Mouse (Mus musculus) frontal cortex, postnatal 25 days (tissue): ENCODE measurements around the gene Gldc.

Experiments
- DNase-seq, 2 experiments: peaks; one replicate each; pipeline ENCODE4 v3.0.0; 2022; ENCODE audit warnings: low spot score in 2 of 2

Gene Gldc

DNA sequence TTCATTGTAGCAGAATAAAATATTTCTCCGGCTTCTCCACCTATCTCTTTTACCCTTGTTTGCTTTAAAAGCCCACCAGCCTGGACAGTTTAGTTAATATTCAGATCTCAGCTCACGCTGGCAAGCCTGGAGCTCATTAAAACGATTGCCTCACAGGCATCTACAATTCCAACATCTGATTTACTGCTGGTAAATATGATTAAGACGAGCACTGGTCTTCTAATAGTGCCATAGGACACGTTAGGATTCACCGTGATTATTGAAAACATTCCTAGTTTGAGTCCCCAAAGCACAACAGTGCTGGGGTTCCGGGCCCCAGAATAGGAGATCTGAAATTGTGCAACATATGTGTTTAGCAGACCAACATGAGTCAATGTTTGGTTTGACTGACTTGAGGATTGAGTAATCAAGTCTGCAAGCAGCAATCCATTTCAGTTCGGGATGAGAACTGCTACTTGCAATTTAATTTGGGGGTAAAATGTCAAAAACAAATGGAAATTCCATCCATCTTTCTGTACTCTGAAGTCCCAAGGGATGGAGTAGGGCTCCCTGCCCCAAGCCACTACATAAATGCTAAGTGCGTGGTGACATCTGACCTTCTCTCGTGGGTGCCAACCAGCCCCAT lies 67.9 kb downstream of the Gldc start:
- no peak for DNase-seq

DNA sequence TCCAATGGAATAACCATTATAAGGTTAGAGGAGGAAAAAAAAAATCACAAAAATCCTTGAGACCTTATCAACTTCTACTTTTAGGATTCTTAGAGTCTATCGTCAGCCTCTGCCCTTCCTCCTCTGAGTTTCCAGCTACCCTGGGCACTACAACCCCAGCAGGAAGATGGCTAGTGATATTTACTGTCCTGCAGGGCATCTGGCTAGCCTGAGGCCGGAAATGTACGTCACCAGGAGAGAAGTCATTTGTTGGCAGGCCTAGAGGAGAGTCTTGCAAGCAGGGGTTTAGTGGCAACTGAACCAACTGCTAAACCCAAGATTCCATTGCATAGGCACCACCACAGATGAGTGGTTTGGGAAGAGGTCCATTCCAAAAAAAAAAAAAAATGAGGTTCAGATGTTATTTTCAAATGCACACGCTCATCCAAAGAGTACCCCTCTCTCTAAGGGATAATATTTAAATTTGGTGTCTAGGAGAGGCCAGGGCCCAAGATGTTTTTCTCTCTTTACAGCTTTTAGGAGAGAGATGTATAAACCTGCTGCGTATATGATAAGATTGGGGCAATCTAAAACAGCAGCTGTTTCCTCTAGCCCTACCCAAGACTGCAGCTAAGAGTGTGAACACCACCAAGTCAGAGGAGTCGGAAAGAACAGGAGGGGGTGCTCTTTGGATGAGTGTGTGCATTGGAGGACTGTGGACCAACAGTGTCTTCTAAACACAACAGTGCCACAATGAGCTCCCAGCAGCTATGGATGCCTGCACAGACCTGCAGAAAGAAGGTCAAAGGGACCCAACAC lies 70.0 kb downstream of the Gldc start:
- no peak for DNase-seq

- no peak for DNase-seq
Observed at GRCm38 (mm10) chr19:30102620-30103019, 72.6 kb downstream of the Gldc start.

- DNase-seq = no peak
Observed at GRCm38 (mm10) chr19:30100571-30100970, 74.7 kb downstream of the Gldc start.

DNA sequence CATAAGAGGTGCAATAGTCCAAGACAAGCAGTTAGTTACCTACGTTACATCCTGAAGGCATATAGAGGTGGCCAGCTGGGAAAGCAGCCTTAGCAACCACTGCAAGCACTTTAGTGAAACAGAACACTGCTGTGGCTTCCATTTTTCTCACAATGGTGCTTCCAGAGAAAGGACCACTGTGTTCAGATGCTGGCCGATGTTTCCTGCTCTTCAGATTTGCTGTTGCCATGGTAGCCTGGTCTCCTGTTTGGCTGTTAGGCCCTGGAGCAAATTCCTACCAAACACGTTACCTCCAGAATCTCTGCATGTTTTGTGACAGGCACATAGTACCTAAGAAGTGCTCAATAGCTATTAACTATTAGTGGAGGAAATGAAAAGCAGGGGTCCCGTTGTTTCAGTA lies 78.2 kb downstream of the Gldc start:
- no peak for DNase-seq

DNA sequence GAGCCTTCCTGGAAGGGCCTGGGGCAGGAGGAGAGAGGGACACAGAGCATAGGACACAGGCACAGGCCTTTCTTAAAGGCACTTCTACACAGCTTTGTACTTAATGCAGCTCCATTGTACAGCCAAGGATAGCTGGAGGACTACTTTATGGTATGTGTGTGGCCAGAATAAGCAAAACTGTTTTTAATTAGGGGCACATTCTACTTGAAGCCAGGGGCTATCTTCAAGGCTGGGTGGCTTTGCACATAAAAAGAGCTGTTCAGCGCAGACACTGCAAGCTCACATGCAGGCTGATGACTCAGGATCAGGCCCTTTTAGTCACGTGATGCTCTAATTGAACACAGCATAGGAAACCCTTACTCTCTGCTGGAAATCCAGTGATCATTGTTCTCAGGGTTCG lies 79.0 kb downstream of the Gldc start:
- DNase-seq = no peak

DNA sequence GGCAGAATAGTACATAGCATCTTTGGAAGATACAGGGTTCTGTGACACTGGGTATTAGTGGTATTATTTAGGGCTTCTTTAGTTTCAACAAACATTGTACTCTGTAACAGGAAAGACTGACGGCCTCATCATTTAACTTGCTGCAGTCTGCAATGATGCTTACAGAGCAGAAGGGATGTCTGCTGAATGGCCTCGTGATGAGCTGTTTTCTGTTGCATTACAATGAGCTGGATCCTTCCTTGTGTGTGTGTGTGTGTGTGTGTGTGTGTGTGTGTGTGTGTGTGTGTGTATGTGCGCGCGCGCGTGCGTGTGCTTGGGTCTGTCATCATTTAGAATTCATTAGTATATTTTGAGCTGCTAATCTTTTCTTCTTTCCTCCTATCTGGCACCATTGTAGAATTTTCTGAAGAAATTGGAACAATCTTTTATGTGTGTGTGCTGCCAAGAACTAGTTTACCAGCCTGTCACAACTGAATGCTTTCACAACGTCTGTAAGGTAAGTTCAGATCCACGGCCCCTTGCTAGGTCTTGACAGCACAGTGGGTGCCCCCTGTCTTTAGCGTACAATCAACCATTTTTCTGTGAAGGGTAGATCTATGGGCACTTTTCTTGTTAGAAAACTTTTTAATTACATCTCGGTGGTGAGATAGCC lies 83.5 kb downstream of the Gldc start:
- DNase-seq = no peak

- no peak for DNase-seq
Observed at GRCm38 (mm10) chr19:30090163-30090562, 85.1 kb downstream of the Gldc start.

GRCm38 (mm10) chr19:30065797-30066196 lies 109.4 kb downstream of the Gldc start:
- no peak for DNase-seq

DNA sequence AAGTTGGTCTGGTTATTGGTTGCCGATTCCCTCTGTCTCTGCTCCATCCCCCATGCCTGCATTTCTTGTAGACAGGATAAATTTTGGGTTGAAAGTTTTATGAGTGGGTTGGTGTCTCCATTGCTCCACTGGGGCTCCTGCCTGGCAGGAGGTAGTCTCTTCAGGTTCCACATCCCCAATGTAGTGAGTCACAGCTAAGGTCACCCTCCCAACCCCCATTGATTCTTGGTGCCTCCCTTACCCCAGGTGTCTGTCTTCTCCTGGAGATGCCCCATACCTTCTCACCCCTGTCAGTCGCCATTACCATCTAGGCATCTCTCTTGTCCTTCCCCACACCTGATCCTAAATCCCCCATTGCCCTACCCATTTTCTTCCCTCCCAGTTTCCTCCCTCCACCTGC lies 121.0 kb downstream of the Gldc start:
- no peak for DNase-seq

DNA sequence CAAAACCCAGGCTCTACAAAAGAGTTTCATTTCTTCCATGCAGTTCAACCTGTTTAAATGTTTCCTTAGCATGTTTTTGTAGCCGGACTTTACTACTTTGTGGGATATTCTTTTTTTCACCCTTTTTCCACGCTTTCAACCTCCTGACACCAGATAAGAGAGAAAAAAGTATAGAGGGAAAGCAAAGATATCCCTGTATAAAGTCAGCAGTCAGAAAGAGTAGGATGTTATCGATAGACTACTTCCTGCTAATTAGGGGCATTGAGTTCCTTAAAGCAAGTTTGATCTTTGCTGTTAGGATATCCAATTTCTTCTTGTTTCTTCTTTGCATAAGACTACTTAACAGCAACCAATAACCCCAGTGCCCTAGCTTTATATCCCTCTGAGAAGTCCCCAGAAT lies 123.8 kb downstream of the Gldc start:
- no peak for DNase-seq

DNA sequence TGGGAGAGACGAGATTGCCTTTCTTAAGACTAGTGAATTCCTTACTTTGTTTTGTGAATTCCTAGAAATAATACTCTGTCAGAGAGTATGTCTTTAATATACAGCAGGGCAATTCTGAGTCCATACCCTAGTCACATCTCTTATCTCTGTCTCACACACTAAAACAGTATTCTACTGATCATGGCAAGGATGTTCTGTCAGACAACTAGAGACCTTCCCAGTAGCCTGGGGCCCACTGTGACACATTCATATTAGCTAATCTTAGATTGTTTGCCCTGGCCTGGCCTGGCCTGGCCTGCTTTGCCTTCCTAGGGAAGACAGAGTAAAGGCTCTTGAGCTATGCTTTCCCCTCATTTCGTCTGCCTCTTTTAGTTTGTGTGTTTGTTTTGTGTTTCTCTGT lies 124.6 kb downstream of the Gldc start:
- DNase-seq = no peak
